Mouse (Mus musculus) cerebellum, adult (tissue): ENCODE data around the gene Twist2.

Experiments
- ATAC-seq: cut with Nextera tagmentation; 2 replicates; pipeline ENCODE4 v1.9.2; 2017; ENCODE audit warnings: mild to moderate bottlenecking, moderate library complexity, mixed read lengths; ENCODE audit not compliant: insufficient number of reproducible peaks, low FRiP score, low TSS enrichment

The Twist2 gene

DNA sequence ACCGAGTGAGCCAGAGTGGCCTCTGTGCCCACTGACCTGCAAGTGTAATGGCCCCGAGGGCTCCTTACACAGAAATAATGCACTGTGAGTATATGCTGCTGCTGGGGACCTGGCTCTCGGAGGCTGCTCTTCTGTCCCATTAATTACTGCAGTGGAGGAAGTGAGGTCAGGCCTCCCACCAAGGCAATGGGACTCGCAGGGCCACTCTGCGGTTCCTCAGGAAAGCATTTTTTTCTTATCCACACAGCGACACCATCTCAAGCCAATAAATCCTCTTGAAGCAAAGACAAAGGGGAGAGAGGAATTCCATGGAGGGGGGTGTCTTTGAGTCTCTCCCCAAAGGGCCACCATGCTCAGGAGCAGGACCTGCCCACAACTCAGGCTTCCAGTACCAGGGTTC, 69.8 kb downstream of the Twist2 start:
- no peak for ATAC-seq

- 0 out of 2 replicates have a peak, but pooled peaks have one; percentile 53 for ATAC-seq
Measured at GRCm38 (mm10) chr1:91872388-91873059, 71.3 kb downstream of the Twist2 start.

- ATAC-seq = no peak
Measured at GRCm38 (mm10) chr1:91873572-91874285, 72.5 kb downstream of the Twist2 start.

DNA sequence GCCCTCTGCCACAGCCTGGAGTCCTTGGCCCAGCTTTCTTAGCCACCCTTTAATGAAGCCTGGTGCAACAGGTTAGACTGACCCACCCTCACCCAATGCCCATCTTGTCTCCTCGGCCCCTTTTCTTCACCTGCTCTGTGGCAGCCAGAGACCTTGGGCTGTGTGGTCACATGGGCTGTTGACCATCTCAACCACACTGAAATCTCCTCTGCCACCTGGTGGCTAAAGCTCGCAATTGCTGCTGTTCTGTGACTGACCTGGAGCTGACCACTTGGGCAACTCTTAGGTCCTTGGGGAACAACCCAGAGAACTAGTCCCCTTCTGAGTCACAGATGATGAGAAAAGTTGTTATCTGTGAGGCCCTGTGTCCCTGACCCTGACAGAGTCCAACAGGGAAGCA, 73.4 kb downstream of the Twist2 start:
- no peak for ATAC-seq

DNA sequence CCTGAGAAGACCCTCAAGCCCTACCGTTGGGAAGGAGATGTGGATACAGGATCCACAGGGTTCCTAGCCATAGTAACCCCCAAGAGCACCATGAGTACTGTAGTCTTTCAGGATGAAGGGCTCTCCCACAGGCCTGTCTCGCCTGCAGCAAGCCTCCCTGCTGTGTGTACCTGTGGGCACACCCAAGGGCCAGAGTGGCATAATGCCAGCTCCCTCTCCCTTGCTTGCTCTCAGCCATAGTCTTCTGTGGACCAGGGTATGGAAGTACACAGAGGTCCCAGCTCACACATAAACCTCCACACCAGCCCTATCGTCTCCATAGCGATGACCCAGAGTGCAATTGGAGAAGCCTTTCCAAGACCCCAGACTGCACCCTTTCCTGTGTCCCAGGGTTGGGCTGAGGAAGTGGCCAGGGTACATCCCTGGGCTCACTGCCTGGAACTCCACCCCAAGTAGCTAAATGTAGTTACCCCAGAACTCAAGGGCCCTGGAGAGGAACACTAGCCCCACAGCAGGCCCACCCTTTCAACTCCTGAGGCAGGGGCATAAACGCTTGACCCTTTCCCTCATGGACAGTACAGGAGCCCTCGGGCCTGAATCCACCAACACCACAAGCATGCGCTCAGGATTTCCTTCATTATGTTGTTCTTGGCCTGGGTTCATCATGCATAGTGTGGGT, 73.9 kb downstream of the Twist2 start:
- no peak for ATAC-seq

DNA sequence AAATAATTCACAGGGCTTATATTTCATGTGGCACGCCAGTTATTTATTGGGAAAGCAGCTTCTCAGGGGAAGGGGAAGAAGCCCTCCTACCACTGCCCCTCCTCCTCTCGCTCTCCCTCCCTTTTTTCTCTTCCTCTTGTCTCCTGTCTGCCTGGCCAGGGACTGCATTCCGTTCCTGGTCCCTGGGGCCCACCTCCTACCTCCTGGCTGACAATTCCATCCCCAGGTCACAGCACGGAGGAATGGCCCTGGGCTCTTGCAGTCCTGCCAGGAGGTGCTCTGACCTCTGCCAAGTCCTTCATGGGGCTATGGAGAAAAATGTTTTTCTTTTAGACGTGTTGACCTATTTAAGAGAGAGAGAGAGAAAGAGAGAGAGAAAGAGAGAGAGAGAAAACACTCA, 77.4 kb downstream of the Twist2 start:
- ATAC-seq = no peak

DNA sequence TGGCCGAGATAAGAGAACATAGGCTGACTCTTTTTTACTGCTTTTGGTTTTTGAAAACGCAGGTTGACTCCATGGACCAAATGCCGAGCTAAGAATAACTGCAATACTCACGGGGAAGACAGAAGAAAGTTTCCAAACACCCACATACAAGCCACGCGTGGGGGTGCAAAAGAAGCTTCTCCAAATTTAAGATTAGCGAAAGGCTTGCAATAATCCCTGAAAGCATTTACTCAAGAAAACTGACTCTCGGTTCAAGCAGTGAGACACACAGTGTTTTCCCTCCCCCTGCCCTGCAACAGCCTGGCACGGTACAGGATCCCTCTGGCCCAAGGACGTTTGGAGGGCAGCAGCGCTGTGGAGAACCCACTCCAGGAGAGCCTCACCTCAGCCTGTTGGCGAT, 78.9 kb downstream of the Twist2 start:
- ATAC-seq = no peak

- ATAC-seq = no peak
Measured at GRCm38 (mm10) chr1:91880899-91881298, 79.6 kb downstream of the Twist2 start.

DNA sequence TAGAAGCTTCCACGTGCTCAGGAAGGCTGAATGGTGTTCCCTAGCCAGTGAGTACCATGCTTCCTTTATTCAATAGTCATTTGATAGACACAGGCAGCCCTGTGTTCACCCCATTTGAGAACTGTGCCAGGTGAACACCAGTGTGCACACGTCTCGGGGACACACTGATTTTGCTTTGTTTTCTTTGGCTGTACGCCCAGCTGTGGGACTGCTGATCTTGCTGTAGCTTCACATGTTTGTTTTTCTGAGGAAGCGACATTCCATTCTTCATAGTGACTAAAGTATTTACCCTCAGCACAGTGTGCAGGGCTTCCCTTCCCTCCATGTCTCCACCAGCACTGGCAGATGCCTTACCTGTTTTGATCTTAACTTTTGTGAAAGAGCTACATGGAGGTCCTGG, 81.9 kb downstream of the Twist2 start:
- ATAC-seq = no peak

DNA sequence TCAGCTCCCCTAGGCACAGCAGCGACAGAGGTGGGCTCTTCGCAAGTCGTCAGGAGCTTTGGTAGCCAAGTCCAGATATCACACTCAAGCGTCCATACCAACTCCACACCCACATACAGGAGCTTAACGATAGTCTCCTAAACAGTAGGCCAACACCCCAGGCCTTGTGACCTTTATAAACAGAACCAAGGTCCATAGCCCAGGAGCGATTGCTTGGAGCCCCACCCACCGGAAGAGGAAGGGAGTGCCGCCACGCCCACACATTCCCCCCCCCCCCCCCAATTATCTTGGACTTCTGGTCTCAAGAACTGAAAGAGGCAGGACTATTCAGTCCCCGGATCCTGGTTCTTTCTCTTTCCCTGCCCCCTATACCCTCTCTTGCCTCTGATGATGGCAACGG, 92.3 kb downstream of the Twist2 start:
- ATAC-seq = no peak

DNA sequence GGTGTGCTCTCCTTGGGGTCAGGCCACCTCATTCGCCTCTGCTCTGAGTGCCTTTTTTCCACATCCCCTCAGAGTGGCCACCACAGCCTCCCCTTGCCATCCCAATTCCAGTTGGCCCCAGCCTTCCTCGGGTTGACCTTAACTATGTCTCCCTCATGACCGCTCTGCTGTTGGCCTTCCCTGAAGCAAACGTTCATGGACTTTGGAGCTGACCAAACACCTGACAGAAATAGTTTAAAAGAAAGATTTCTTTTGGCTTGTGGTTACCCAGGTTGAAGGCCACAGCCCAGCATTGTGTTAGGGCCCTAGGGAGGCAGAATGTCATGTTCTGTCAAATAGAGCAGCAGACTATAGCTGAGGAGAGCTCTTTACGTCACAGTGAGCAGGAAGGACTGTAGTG, 93.0 kb downstream of the Twist2 start:
- no peak for ATAC-seq

- ATAC-seq = no peak
Measured at GRCm38 (mm10) chr1:91897078-91897477, 95.8 kb downstream of the Twist2 start.
